Mouse (Mus musculus) bone marrow macrophage, adult 2 months (primary cell): ENCODE data around the gene Pgm1.

Experiments used
- CTCF ChIP-seq: IDR thresholded peaks from 2 replicates; pipeline ENCODE4 v1.5.1; 2012; ENCODE audit warnings: low read depth, mild to moderate bottlenecking, low read length, moderate library complexity
- POLR2A ChIP-seq: IDR thresholded peaks from 2 replicates; pipeline ENCODE4 v1.6.1; 2012; ENCODE audit warnings: mild to moderate bottlenecking, low read depth, low read length, borderline replicate concordance

GRCm38 (mm10) chr4:99941655-99942414 lies 12.6 kb downstream of the Pgm1 start:
- TF ChIP-seq POLR2A (no peak), CTCF (no peak)
